Mouse (Mus musculus) heart, embryonic 14.5 days (tissue): ENCODE measurements around the gene Gcnt2. TPM values are rescaled to one million over a fixed set of nuclear protein-coding genes. Genes with fewer than 3 reads are reported as not detected.

Experiments
- ATAC-seq: fragments of 200-750 bp; cut with Nextera tagmentation; 2 replicates; pipeline ENCODE4 v1.8.0; 2017; ENCODE audit warnings: low read depth, moderate TSS enrichment; ENCODE audit not compliant: insufficient number of reproducible peaks, insufficient read depth, low FRiP score
- H3K27ac ChIP-seq, 2 experiments: fragments of 200-500 bp in 1 of 2; fragments of 300-500 bp in 1 of 2; sonication (generic) in 1 of 2; replicated peaks in 1 of 2; 2 replicates each; pipeline ENCODE4 v1.5.1; 2012 to 2014; ENCODE audit warnings: low read depth in 2 of 2, low read length in 2 of 2, control low read depth in 1 of 2, mild to moderate bottlenecking in 1 of 2, mixed read lengths in 1 of 2; ENCODE audit not compliant: control insufficient read depth in 1 of 2, insufficient read depth in 1 of 2
- H3K27me3 ChIP-seq: fragments of 300-500 bp; sonication (generic); 2 replicates; pipeline ENCODE4 v1.6.1; 2014; ENCODE audit warnings: mild to moderate bottlenecking, low read length, control low read depth; ENCODE audit not compliant: control insufficient read depth, insufficient read depth
- H3K36me3 ChIP-seq: fragments of 300-500 bp; sonication (generic); 2 replicates; pipeline ENCODE4 v1.6.1; 2014; ENCODE audit warnings: mild to moderate bottlenecking, control low read depth, low read length, mixed read lengths; ENCODE audit not compliant: control insufficient read depth, insufficient read depth
- H3K4me1 ChIP-seq, 2 experiments: fragments of 200-500 bp in 1 of 2; fragments of 300-500 bp in 1 of 2; sonication (generic) in 1 of 2; 2 replicates each; pipeline ENCODE4 v1.6.1; 2012 to 2014; ENCODE audit warnings: low read length in 2 of 2, control low read depth in 1 of 2, mixed read lengths in 1 of 2; ENCODE audit not compliant: control insufficient read depth in 2 of 2, insufficient read depth in 2 of 2
- H3K4me2 ChIP-seq: fragments of 300-500 bp; sonication (generic); 2 replicates; pipeline ENCODE4 v1.6.1; 2014; ENCODE audit warnings: mild to moderate bottlenecking, low read length
- H3K4me3 ChIP-seq, 2 experiments: fragments of 200-500 bp in 1 of 2; fragments of 300-500 bp in 1 of 2; sonication (generic) in 1 of 2; 2 replicates each; pipeline ENCODE4 v1.5.1; 2012 to 2014; ENCODE audit warnings: low read length in 2 of 2, mild to moderate bottlenecking in 2 of 2, control low read depth in 1 of 2, low read depth in 1 of 2, moderate library complexity in 1 of 2; ENCODE audit not compliant: control insufficient read depth in 1 of 2, insufficient read depth in 1 of 2
- H3K9ac ChIP-seq: fragments of 300-500 bp; sonication (generic); 2 replicates; pipeline ENCODE4 v1.6.1; 2014; ENCODE audit warnings: mild to moderate bottlenecking, low read length
- H3K9me3 ChIP-seq: fragments of 300-500 bp; sonication (generic); 2 replicates; pipeline ENCODE4 v1.6.1; 2016; ENCODE audit warnings: low read length, control low read depth; ENCODE audit not compliant: control insufficient read depth
- WGBS: fragments of 180-500 bp; shearing (Covaris S2); extraction: QIAGEN DNeasy Blood & Tissue Kit; methylation state at CpG from one replicate; pipeline ENCODE4 v1.1.7; 2014; 5-methylcytosine and 5-hydroxymethylcytosine counted together
- polyA plus RNA-seq: library from polyadenylated mRNA; unstranded; fragments of >200 nt; fragmentation: Nextera tagmentation; extraction: Ambion mirVana; gene quantifications from 2 replicates; pipeline ENCODE4 v1.2.1, GENCODE M21; 2014

Gene Gcnt2
- polyA plus RNA-seq, 1 experiment from 2014 or later: 4.8 TPM

- no peak overlapping the region; the same call in 1 of the 2 replicates for H3K9ac ChIP-seq
- 17% methylated on average over 3 of the region's 3 CpGs for WGBS
- H3K27ac ChIP-seq: no peak overlapping the region; a peak in 1 of 4 replicates
Measured at GRCm38 (mm10) chr13:40944346-40944745, 84.8 kb downstream of the Gcnt2 start.

GRCm38 (mm10) chr13:40946513-40946912 lies 87.0 kb downstream of the Gcnt2 start:
- Histone ChIP-seq H3K27me3 (no peaks in the 10 kb centered on the region), H3K9me3 (no peaks in the 10 kb centered on the region), H3K4me1 (peaks cover 19 to 21% of the 10 kb centered on the region in 2 experiments), H3K36me3 (no peaks in the 10 kb centered on the region), H3K4me2 (no peak overlapping the region), H3K9ac (no peak overlapping the region), H3K27ac (no peak overlapping the region), H3K4me3 (no peak overlapping the region)
- no peak for ATAC-seq
- WGBS: 72% methylated on average over 3 of the region's 3 CpGs

More at GRCm38 (mm10) chr13:40944346-40944745, 84.8 kb downstream of the Gcnt2 start:
- H3K4me2 ChIP-seq: no peak overlapping the region
- peaks cover 20 to 23% of the 10 kb centered on the region in 2 experiments for H3K4me1 ChIP-seq
- no peak for ATAC-seq
- H3K9me3 ChIP-seq: no peaks in the 10 kb centered on the region
- H3K4me3 ChIP-seq: no peak overlapping the region
- H3K27me3 ChIP-seq: no peaks in the 10 kb centered on the region
- H3K36me3 ChIP-seq: no peaks in the 10 kb centered on the region

- Histone ChIP-seq H3K4me2 (peak overlapping the region; percentile 37), H3K36me3 (no peaks in the 10 kb centered on the region), H3K4me3 (no peak overlapping the region), H3K27me3 (no peaks in the 10 kb centered on the region), H3K27ac (peak overlapping the region; percentile 14 to 38), H3K9ac (no peak overlapping the region), H3K4me1 (peaks cover 19 to 21% of the 10 kb centered on the region in 2 experiments), H3K9me3 (no peaks in the 10 kb centered on the region)
- ATAC-seq: no peak
- 41% methylated on average over 7 of the region's 7 CpGs for WGBS
Measured at GRCm38 (mm10) chr13:40947538-40948205, 88.1 kb downstream of the Gcnt2 start.

- Histone ChIP-seq H3K4me3 (no peak overlapping the region), H3K4me2 (no peak overlapping the region), H3K4me1 (peaks cover 14% of the 10 kb centered on the region in 2 experiments), H3K36me3 (no peaks in the 10 kb centered on the region), H3K9me3 (no peaks in the 10 kb centered on the region), H3K9ac (no peak overlapping the region), H3K27ac (no peak overlapping the region), H3K27me3 (no peaks in the 10 kb centered on the region)
- ATAC-seq: no peak
- 73% methylated on average over 10 of the region's 10 CpGs for WGBS
Measured at GRCm38 (mm10) chr13:40951386-40951976, 91.9 kb downstream of the Gcnt2 start.

GRCm38 (mm10) chr13:40953231-40953630 lies 93.7 kb downstream of the Gcnt2 start:
- H3K27ac ChIP-seq: no peak overlapping the region
- 39% methylated on average over 6 of the region's 6 CpGs for WGBS
- no peaks in the 10 kb centered on the region for H3K36me3 ChIP-seq
- no peaks in the 10 kb centered on the region for H3K9me3 ChIP-seq
- ATAC-seq: no peak
- no peaks in the 10 kb centered on the region for H3K27me3 ChIP-seq
- H3K9ac ChIP-seq: no peak overlapping the region
- no peak overlapping the region for H3K4me2 ChIP-seq
- H3K4me3 ChIP-seq: no peak overlapping the region
- H3K4me1 ChIP-seq: peaks cover 5% of the 10 kb centered on the region in 2 experiments; a peak in 3 of 4 replicates

- no peaks in the 10 kb centered on the region for H3K36me3 ChIP-seq
- ATAC-seq: no peak
- no peak overlapping the region for H3K4me2 ChIP-seq
- H3K4me1 ChIP-seq: peaks cover 4 to 5% of the 10 kb centered on the region in 2 experiments; a peak in 2 of 4 replicates
- no peak overlapping the region for H3K27ac ChIP-seq
- WGBS: 65% methylated on average over 7 of the region's 7 CpGs
- H3K9me3 ChIP-seq: no peaks in the 10 kb centered on the region
- no peak overlapping the region for H3K9ac ChIP-seq
- H3K27me3 ChIP-seq: no peaks in the 10 kb centered on the region
- no peak overlapping the region for H3K4me3 ChIP-seq
Measured at GRCm38 (mm10) chr13:40955773-40956172, 96.2 kb downstream of the Gcnt2 start.

GRCm38 (mm10) chr13:40967609-40968008 lies 108.1 kb downstream of the Gcnt2 start:
- no peak for ATAC-seq

More at GRCm38 (mm10) chr13:40967609-40968008, 108.1 kb downstream of the Gcnt2 start:
- Histone ChIP-seq H3K4me1 (no peaks in the 10 kb centered on the region), H3K4me2 (no peak overlapping the region), H3K27me3 (no peaks in the 10 kb centered on the region), H3K9ac (no peak overlapping the region), H3K9me3 (no peaks in the 10 kb centered on the region), H3K27ac (no peak overlapping the region), H3K4me3 (no peak overlapping the region), H3K36me3 (no peaks in the 10 kb centered on the region)
- 93% methylated on average over 10 of the region's 10 CpGs for WGBS
